Mouse (Mus musculus) T-helper 17 cell (primary cell): ENCODE results near the gene Dlx2.

Experiments used
- in situ Hi-C, 2 experiments: fragments of 300-600 bp; cut with MboI, MseI; formaldehyde crosslinking; loops; 1 replicate in 1 of 2; 2 replicates in 1 of 2; pipeline ENCODE4 v1.15.1; 2025; ENCODE audit warnings: high pct_unique_total_duplicates in 2 of 2

Dlx2 gene

GRCm38 (mm10) chr2:71546640-71547071 is at the start of gene Dlx2:
TSS of gene Dlx2 (minus strand) at chr2:71546754.
- in situ Hi-C loops: no loop called here

- in situ Hi-C loops: no loop called here
These were observed 47.9 kb upstream of the Dlx2 start for GRCm38 (mm10) chr2:71594466-71594865.

- in situ Hi-C loops: no loop called here
These were observed 42.6 kb upstream of the Dlx2 start for GRCm38 (mm10) chr2:71589114-71589513.

- in situ Hi-C loops: no loop called here
These were observed 34.9 kb upstream of the Dlx2 start for GRCm38 (mm10) chr2:71581488-71581887.

- in situ Hi-C loops: no loop called here
These were observed 34.3 kb upstream of the Dlx2 start for GRCm38 (mm10) chr2:71580632-71581466.

GRCm38 (mm10) chr2:71577059-71577458 is 30.5 kb upstream of the Dlx2 start:
- in situ Hi-C loops: no loop called here

GRCm38 (mm10) chr2:71573736-71574135 is 27.2 kb upstream of the Dlx2 start:
- in situ Hi-C loops: no loop called here

GRCm38 (mm10) chr2:71566466-71566865 is 19.9 kb upstream of the Dlx2 start:
- in situ Hi-C loops: no loop called here

- in situ Hi-C loops: no loop called here
These were observed 9.5 kb upstream of the Dlx2 start for GRCm38 (mm10) chr2:71556071-71556470.

- in situ Hi-C loops: no loop called here
These were observed 5.2 kb upstream of the Dlx2 start for GRCm38 (mm10) chr2:71551704-71552103.

- in situ Hi-C loops: no loop called here
These were observed 3.8 kb upstream of the Dlx2 start for GRCm38 (mm10) chr2:71550330-71550729.

- in situ Hi-C loops: no loop called here
These were observed 1.3 kb upstream of the Dlx2 start for GRCm38 (mm10) chr2:71547829-71548228.

- in situ Hi-C loops: no loop called here
These were observed 493 bp downstream of the Dlx2 start for GRCm38 (mm10) chr2:71545882-71546639.

GRCm38 (mm10) chr2:71545401-71545881 is 1.1 kb downstream of the Dlx2 start:
- in situ Hi-C loops: no loop called here

- in situ Hi-C loops: loop anchor here in 1 of 2 experiments (5.0 kb wide), 1 partner anchor 92 kb away; the partner anchor contains the start of gene Metap1d
These were observed 1.9 kb downstream of the Dlx2 start for GRCm38 (mm10) chr2:71544391-71545285.

GRCm38 (mm10) chr2:71543948-71544347 is 2.6 kb downstream of the Dlx2 start:
- in situ Hi-C loops: loop anchor here in 1 of 2 experiments (5.0 kb wide), 1 partner anchor 92 kb away; the partner anchor contains the start of gene Metap1d

GRCm38 (mm10) chr2:71543531-71543930 is 3.0 kb downstream of the Dlx2 start:
- in situ Hi-C loops: loop anchor here in 1 of 2 experiments (5.0 kb wide), 1 partner anchor 91 kb away; the partner anchor contains the start of gene Metap1d

- in situ Hi-C loops: loop anchor here in 1 of 2 experiments (5.0 kb wide), 1 partner anchor 91 kb away; the partner anchor contains the start of gene Metap1d
These were observed 3.7 kb downstream of the Dlx2 start for GRCm38 (mm10) chr2:71542816-71543301.

GRCm38 (mm10) chr2:71542227-71542815 is 4.2 kb downstream of the Dlx2 start:
- in situ Hi-C loops: loop anchor here in 1 of 2 experiments (5.0 kb wide), 1 partner anchor 90 kb away; the partner anchor contains the start of gene Metap1d
